ENCODE assay signal across 18 mouse cellular contexts in genomic region chr6:89265296-89265695, GRCm38 (mm10).
DNase-seq lines count a peak whose midpoint lies in the region; ATAC-seq and TF ChIP-seq lines count a peak whose summit lies in the region.
"Had no signal": no experiment of that assay in that cellular context is flagged by ENCODE, and none has a peak within 500 bp of the region (broad histone marks: within the 10 kb centered on the region; RNA-seq: fewer than 3 reads in every experiment).

No protein-coding gene starts in this region.

- H3K9ac ChIP-seq in stomach, postnatal 0 days (ENCODE audit: low read length): no peak overlapping the region
- H3K9ac ChIP-seq: embryonic facial prominence, embryonic 12.5 days; forebrain, embryonic 15.5 days; heart, embryonic 12.5 days; hindbrain, embryonic 15.5 days had no signal

- no peak overlapping the region for H3K4me2 ChIP-seq in stomach, postnatal 0 days (replicated peaks; ENCODE audit: low read depth)
- H3K4me2 ChIP-seq: embryonic facial prominence, embryonic 12.5 days; forebrain, embryonic 15.5 days; heart, embryonic 12.5 days; hindbrain, embryonic 15.5 days had no signal

- peak; percentile 79 for ATAC-seq in granulocyte monocyte progenitor cell, adult 5-6 weeks (replicated peaks; ENCODE audit: poor library complexity, severe bottlenecking)
- no peak for ATAC-seq in stomach, postnatal 0 days (ENCODE audit: low FRiP score, low TSS enrichment)
- ATAC-seq: forebrain, embryonic 15.5 days; intestine, embryonic 16.5 days had no signal

- H3K9me3 ChIP-seq in stomach, postnatal 0 days (ENCODE audit: control insufficient read depth, low read length): no peaks in the 10 kb centered on the region
- H3K9me3 ChIP-seq: embryonic facial prominence, embryonic 12.5 days; forebrain, embryonic 15.5 days; hindbrain, embryonic 15.5 days had no signal

- no peak for TF ChIP-seq CTCF in stomach, postnatal 0 days (IDR thresholded peaks at IDR 0.05; ENCODE audit: low read depth)

- H3K36me3 ChIP-seq in stomach, postnatal 0 days (ENCODE audit: control insufficient read depth, insufficient read depth, low read length): no peaks in the 10 kb centered on the region
- H3K36me3 ChIP-seq: embryonic facial prominence, embryonic 12.5 days; forebrain, embryonic 15.5 days; heart, embryonic 12.5 days; hindbrain, embryonic 15.5 days had no signal

- no peak for TF ChIP-seq EP300 in stomach, postnatal 0 days (optimal IDR thresholded peaks at IDR 0.05)

- no peak overlapping the region for H3K4me3 ChIP-seq in stomach, postnatal 0 days (ENCODE audit: low read depth, low read length)
- H3K4me3 ChIP-seq: embryonic facial prominence, embryonic 12.5 days; forebrain, embryonic 15.5 days; heart, adult 2 months; heart, embryonic 12.5 days; hindbrain, embryonic 15.5 days had no signal

- H3K27ac ChIP-seq in stomach, postnatal 0 days (replicated peaks): no peak overlapping the region
- H3K27ac ChIP-seq: embryonic facial prominence, embryonic 12.5 days; forebrain, embryonic 15.5 days; heart, adult 2 months; hindbrain, embryonic 15.5 days had no signal

- peak; percentile 29 for DNase-seq in CD4-positive helper T cell, adult 2 months (ENCODE audit: low read depth, low spot score)
- peak; percentile 67 for DNase-seq in MEL-GATA-1-ER (ENCODE audit: extremely low read depth, low read depth)
- DNase-seq in naive thymus-derived CD4-positive, alpha-beta T cell, adult 2 months (ENCODE audit: low read depth): peak; percentile 46
- no peak for DNase-seq in stomach, postnatal 0 days (ENCODE audit: low spot score)
- no peak for DNase-seq in gastrocnemius, postnatal 10 days
- no peak for DNase-seq in yolk sac, embryonic 10.5 days (ENCODE audit: low spot score)
- DNase-seq: adrenal gland, postnatal 25 days; B cell, adult 2 months; cerebellum, adult 18-20 months; cerebellum, postnatal 10 days; embryo, embryonic 11 days; heart, adult 2 months had no signal

- WGBS in stomach, postnatal 0 days: 77% methylated on average over 3 of the region's 3 CpGs

- H3K27me3 ChIP-seq in stomach, postnatal 0 days (ENCODE audit: control insufficient read depth, insufficient read depth, low read length): no peaks in the 10 kb centered on the region
- H3K27me3 ChIP-seq: embryonic facial prominence, embryonic 12.5 days; forebrain, embryonic 15.5 days; heart, embryonic 12.5 days; hindbrain, embryonic 15.5 days had no signal

- no peaks in the 10 kb centered on the region for H3K4me1 ChIP-seq in stomach, postnatal 0 days (replicated peaks; ENCODE audit: control insufficient read depth, insufficient read depth)
- H3K4me1 ChIP-seq: embryonic facial prominence, embryonic 12.5 days; heart, embryonic 12.5 days; hindbrain, embryonic 15.5 days had no signal

Comparison
In these comparisons a context has a peak if more than half of its experiments do, and no peak if none do; other contexts are left out.
1. DNase-seq: peak in CD4-positive helper T cell, adult 2 months (single experiment), MEL-GATA-1-ER (single experiment) and naive thymus-derived CD4-positive, alpha-beta T cell, adult 2 months (single experiment); none in stomach, postnatal 0 days (single experiment), gastrocnemius, postnatal 10 days (single experiment) and yolk sac, embryonic 10.5 days (single experiment).